8 mouse cellular contexts compared by ENCODE assay signal in genomic region chr2:156196302-156197128, GRCm38 (mm10). TPM values are rescaled to one million over a fixed set of nuclear protein-coding genes. Genes with fewer than 3 reads are reported as not detected.
A peak's percentile ranks its signal among the peaks of the same experiment; 100 is the strongest.
DNase-seq lines count a peak whose midpoint lies in the region; ATAC-seq lines count a peak whose summit lies in the region.

TSS of gene Phf20 (plus strand) at chr2:156196466.

- under 1% methylated on average over 62 of the region's 88 CpGs for WGBS in hindbrain, embryonic 12.5 days

- H3K27me3 ChIP-seq in hindbrain, embryonic 12.5 days: no peaks in the 10 kb centered on the region

- peak within 1 kb of the TSS; percentile 71 for H3K4me2 ChIP-seq in hindbrain, embryonic 12.5 days (replicated peaks)

- peak; percentile 98 for ATAC-seq in hindbrain, embryonic 12.5 days (ENCODE audit: low FRiP score)

- H3K9ac ChIP-seq in hindbrain, embryonic 12.5 days: peak within 1 kb of the TSS; percentile 82

- H3K27ac ChIP-seq in hindbrain, embryonic 12.5 days: peak within 1 kb of the TSS; percentile 97

- H3K4me1 ChIP-seq in hindbrain, embryonic 12.5 days: peaks cover 31% of the 10 kb centered on the region

- DNase-seq in Muller cell, postnatal 12 days (ENCODE audit: inconsistent ontology term): peak; percentile 99
- DNase-seq in cerebellum, adult 9-11 months: peak; percentile 98
- peak; percentile 97 for DNase-seq in frontal cortex, postnatal 10 days (ENCODE audit: low spot score in 2 of 2)
- peak; percentile 92 to 97 for DNase-seq in layer of hippocampus, postnatal 25 days (ENCODE audit: extremely low spot score in 1 of 2, low spot score in 1 of 2)
- DNase-seq in lung, postnatal 25 days (ENCODE audit: low spot score): peak; percentile 98
- DNase-seq in retina, embryonic 14.5 days (ENCODE audit: low spot score): peak; percentile 97
- DNase-seq in thymus, postnatal 4 days: peak; percentile 100

- peak within 1 kb of the TSS; percentile 78 for H3K4me3 ChIP-seq in hindbrain, embryonic 12.5 days

- peaks cover 1% of the 10 kb centered on the region; the same call in 1 of the 2 replicates for H3K36me3 ChIP-seq in hindbrain, embryonic 12.5 days

- no peaks in the 10 kb centered on the region for H3K9me3 ChIP-seq in hindbrain, embryonic 12.5 days (replicated peaks)

RNA-seq across cellular contexts. Expression of gene Phf20, which starts in this region (rescaled TPM):
- polyA plus RNA-seq in hindbrain, embryonic 12.5 days (2016; fragmentation: Nextera tagmentation; extraction: Ambion mirVana): 95.7 and 97.2 TPM in 2 replicates
- total RNA-seq in layer of hippocampus, postnatal 25 days (2021): 10 to 100 TPM; 80.3 to 82.7 TPM

Comparison
In these comparisons a context has a peak if more than half of its experiments do, and no peak if none do; other contexts are left out.
1. Peak in every context shown above with its lines: DNase-seq, ATAC-seq, H3K4me3 ChIP-seq and H3K27ac ChIP-seq.